Mouse (Mus musculus) erythroblast, embryonic 14.5 days (primary cell): ENCODE results near the gene Acsl1.

Experiments used
- GATA1 ChIP-seq: IDR thresholded peaks from 2 replicates; pipeline ENCODE4 v1.6.1; 2012; ENCODE audit warnings: low read length, inconsistent platforms, mixed read lengths
- TAL1 ChIP-seq: IDR thresholded peaks from 3 replicates; pipeline ENCODE4 v1.6.1; 2012; ENCODE audit warnings: low read length, inconsistent platforms, mixed read lengths

- TF ChIP-seq GATA1 (no peak), TAL1 (peak; percentile 43; the same call in 1 of the 3 replicates)
Measured at GRCm38 (mm10) chr8:46539701-46540100, 68.9 kb downstream of the Acsl1 start.
